Mouse (Mus musculus): Measurements from ENCODE around the gene Sdk1. TPM values are rescaled to one million over a fixed set of nuclear protein-coding genes. Genes with fewer than 3 reads are reported as not detected.

Sdk1 gene
- polyA plus RNA-seq, 1 experiment from 2014 or later = 1.0 TPM

GRCm38 (mm10) chr5:141873751-141874150 lies 632.5 kb downstream of the Sdk1 start:
- H3K4me1 ChIP-seq (ENCODE audit: insufficient read depth) = no peaks in the 10 kb centered on the region
- H3K27me3 ChIP-seq (ENCODE audit: insufficient read depth, low read length) = no peaks in the 10 kb centered on the region
- ATAC-seq (ENCODE audit: insufficient read depth) (no peak), DNase-seq (no peak)
- 89% methylated on average over 11 of the region's 11 CpGs for WGBS
- H3K9me3 ChIP-seq (ENCODE audit: low read depth, low read length) = no peaks in the 10 kb centered on the region
- H3K4me3 ChIP-seq (ENCODE audit: low read depth, low read length) = no peak overlapping the region
- no peak overlapping the region for H3K27ac ChIP-seq (ENCODE audit: low read depth)
- H3K9ac ChIP-seq = no peak overlapping the region
- TF ChIP-seq CTCF (IDR thresholded peaks at IDR 0.05; ENCODE audit: low read depth) = 0 out of 2 replicates have a peak, but pooled peaks have one; percentile 2
- H3K36me3 ChIP-seq (ENCODE audit: insufficient read depth) = no peaks in the 10 kb centered on the region
- no peak overlapping the region for H3K4me2 ChIP-seq

GRCm38 (mm10) chr5:141880661-141881060 lies 639.4 kb downstream of the Sdk1 start:
- H3K27ac ChIP-seq (ENCODE audit: low read depth) = no peak overlapping the region
- no peak for TF ChIP-seq CTCF (IDR thresholded peaks at IDR 0.05; ENCODE audit: low read depth)
- no peaks in the 10 kb centered on the region for H3K9me3 ChIP-seq (ENCODE audit: low read depth, low read length)
- WGBS = 65% methylated on average over 5 of the region's 5 CpGs
- ATAC-seq (ENCODE audit: insufficient read depth) (no peak), DNase-seq (no peak)
- H3K9ac ChIP-seq = no peak overlapping the region
- no peaks in the 10 kb centered on the region for H3K4me1 ChIP-seq (ENCODE audit: insufficient read depth)
- no peaks in the 10 kb centered on the region for H3K27me3 ChIP-seq (ENCODE audit: insufficient read depth, low read length)
- no peaks in the 10 kb centered on the region for H3K36me3 ChIP-seq (ENCODE audit: insufficient read depth)
- no peak overlapping the region for H3K4me3 ChIP-seq (ENCODE audit: low read depth, low read length)
- H3K4me2 ChIP-seq = no peak overlapping the region

GRCm38 (mm10) chr5:141884111-141884647 lies 642.9 kb downstream of the Sdk1 start:
- no peak for ATAC-seq (ENCODE audit: insufficient read depth)
- Histone ChIP-seq H3K36me3 (ENCODE audit: insufficient read depth) (no peaks in the 10 kb centered on the region), H3K4me1 (ENCODE audit: insufficient read depth) (no peaks in the 10 kb centered on the region), H3K4me3 (ENCODE audit: low read depth, low read length) (no peak overlapping the region), H3K9ac (no peak overlapping the region), H3K4me2 (no peak overlapping the region), H3K27me3 (ENCODE audit: insufficient read depth, low read length) (no peaks in the 10 kb centered on the region), H3K27ac (ENCODE audit: low read depth) (no peak overlapping the region), H3K9me3 (ENCODE audit: low read depth, low read length) (no peaks in the 10 kb centered on the region)
- WGBS = 45% methylated on average over 3 of the region's 3 CpGs
- DNase-seq = no peak
- TF ChIP-seq CTCF (IDR thresholded peaks at IDR 0.05; ENCODE audit: low read depth) = no peak

- no peak overlapping the region for H3K4me2 ChIP-seq
- no peaks in the 10 kb centered on the region for H3K36me3 ChIP-seq (ENCODE audit: insufficient read depth)
- no peaks in the 10 kb centered on the region for H3K9me3 ChIP-seq (ENCODE audit: low read depth, low read length)
- no peak overlapping the region for H3K9ac ChIP-seq
- DNase-seq = no peak
- 75% methylated on average over 10 of the region's 10 CpGs for WGBS
- no peak overlapping the region for H3K4me3 ChIP-seq (ENCODE audit: low read depth, low read length)
- no peak for ATAC-seq (ENCODE audit: insufficient read depth)
- no peak overlapping the region for H3K27ac ChIP-seq (ENCODE audit: low read depth)
- TF ChIP-seq CTCF (IDR thresholded peaks at IDR 0.05; ENCODE audit: low read depth) = no peak
- H3K4me1 ChIP-seq (ENCODE audit: insufficient read depth) = peaks cover 5% of the 10 kb centered on the region; the same call in 1 of the 2 replicates
- H3K27me3 ChIP-seq (ENCODE audit: insufficient read depth, low read length) = no peaks in the 10 kb centered on the region
Measured at GRCm38 (mm10) chr5:141886006-141886405, 644.7 kb downstream of the Sdk1 start.

- 0 out of 2 replicates have a peak overlapping the region, but pooled peaks have one; percentile 32 for H3K4me2 ChIP-seq
- peaks cover 5% of the 10 kb centered on the region; the same call in 1 of the 2 replicates for H3K4me1 ChIP-seq (ENCODE audit: insufficient read depth)
- no peaks in the 10 kb centered on the region for H3K9me3 ChIP-seq (ENCODE audit: low read depth, low read length)
- WGBS = 24% methylated on average over 9 of the region's 9 CpGs
- H3K27ac ChIP-seq (ENCODE audit: low read depth) = no peak overlapping the region
- ATAC-seq (ENCODE audit: insufficient read depth) = peak; percentile 49; the same call in 1 of the 2 replicates
- H3K9ac ChIP-seq = no peak overlapping the region
- no peaks in the 10 kb centered on the region for H3K36me3 ChIP-seq (ENCODE audit: insufficient read depth)
- peak; percentile 58 for DNase-seq
- no peak overlapping the region for H3K4me3 ChIP-seq (ENCODE audit: low read depth, low read length)
- TF ChIP-seq CTCF (IDR thresholded peaks at IDR 0.05; ENCODE audit: low read depth) = no peak
- no peaks in the 10 kb centered on the region for H3K27me3 ChIP-seq (ENCODE audit: insufficient read depth, low read length)
Measured at GRCm38 (mm10) chr5:141889766-141890165, 648.5 kb downstream of the Sdk1 start.

GRCm38 (mm10) chr5:141896402-141896801 lies 655.1 kb downstream of the Sdk1 start:
- Histone ChIP-seq H3K36me3 (ENCODE audit: insufficient read depth) (no peaks in the 10 kb centered on the region), H3K27ac (ENCODE audit: low read depth) (no peak overlapping the region), H3K9me3 (ENCODE audit: low read depth, low read length) (no peaks in the 10 kb centered on the region), H3K9ac (no peak overlapping the region), H3K4me2 (no peak overlapping the region), H3K4me1 (ENCODE audit: insufficient read depth) (no peaks in the 10 kb centered on the region), H3K4me3 (ENCODE audit: low read depth, low read length) (no peak overlapping the region), H3K27me3 (ENCODE audit: insufficient read depth, low read length) (no peaks in the 10 kb centered on the region)
- ATAC-seq (ENCODE audit: insufficient read depth) (no peak), DNase-seq (no peak)
- no peak for TF ChIP-seq CTCF (IDR thresholded peaks at IDR 0.05; ENCODE audit: low read depth)
- WGBS = 61% methylated on average over 8 of the region's 8 CpGs

- no peaks in the 10 kb centered on the region for H3K4me1 ChIP-seq (ENCODE audit: insufficient read depth)
- ATAC-seq (ENCODE audit: insufficient read depth) = no peak
- no peak overlapping the region for H3K4me3 ChIP-seq (ENCODE audit: low read depth, low read length)
- H3K27me3 ChIP-seq (ENCODE audit: insufficient read depth, low read length) = no peaks in the 10 kb centered on the region
- H3K36me3 ChIP-seq (ENCODE audit: insufficient read depth) = no peaks in the 10 kb centered on the region
- 53% methylated on average over 2 of the region's 2 CpGs for WGBS
- no peak for TF ChIP-seq CTCF (IDR thresholded peaks at IDR 0.05; ENCODE audit: low read depth)
- H3K9ac ChIP-seq = no peak overlapping the region
- no peak overlapping the region for H3K4me2 ChIP-seq
- no peaks in the 10 kb centered on the region for H3K9me3 ChIP-seq (ENCODE audit: low read depth, low read length)
- H3K27ac ChIP-seq (ENCODE audit: low read depth) = no peak overlapping the region
- no peak for DNase-seq
Measured at GRCm38 (mm10) chr5:141897481-141897880, 656.2 kb downstream of the Sdk1 start.
